Mouse (Mus musculus) large intestine, adult 2 months (tissue): ENCODE results near the gene Shisa4. TPM values are rescaled to one million over a fixed set of nuclear protein-coding genes. Genes with fewer than 3 reads are reported as not detected.

Source experiments
- DNase-seq: peaks from one replicate; pipeline ENCODE4 v3.0.0-alpha.2; 2012; ENCODE audit warnings: low read depth, low spot score
- WGBS: fragments of 180-500 bp; shearing (Covaris S2); methylation state at CpG from one replicate; pipeline ENCODE4 v1.1.7; 2018; 5-methylcytosine and 5-hydroxymethylcytosine counted together
- polyA plus RNA-seq: library from polyadenylated mRNA; depleted of rRNA; stranded (reverse); fragments of >200 nt; gene quantifications from 2 replicates; pipeline ENCODE4 v1.2.3, GENCODE M21; 2012

The Shisa4 gene
- polyA plus RNA-seq, 1 experiment: 5.1 TPM

GRCm38 (mm10) chr1:135368245-135368644 is 6.8 kb downstream of the Shisa4 start:
- DNase-seq: peak; percentile 81
- under 1% methylated on average over 20 of the region's 20 CpGs for WGBS

GRCm38 (mm10) chr1:135367595-135367994 is 7.4 kb downstream of the Shisa4 start:
- DNase-seq: no peak
- 62% methylated on average over 8 of the region's 8 CpGs for WGBS

- WGBS: 67% methylated on average over 7 of the region's 7 CpGs
- no peak for DNase-seq
Measured at GRCm38 (mm10) chr1:135367005-135367404, 8.0 kb downstream of the Shisa4 start.

- no peak for DNase-seq
Measured at GRCm38 (mm10) chr1:135366380-135366779, 8.7 kb downstream of the Shisa4 start.

- 77% methylated on average over 8 of the region's 8 CpGs for WGBS
- DNase-seq: no peak
Measured at GRCm38 (mm10) chr1:135363446-135363845, 11.6 kb downstream of the Shisa4 start.

GRCm38 (mm10) chr1:135362115-135362514 is 12.9 kb downstream of the Shisa4 start:
- DNase-seq: no peak

GRCm38 (mm10) chr1:135361491-135361890 is 13.5 kb downstream of the Shisa4 start:
- WGBS: 72% methylated on average over 4 of the region's 4 CpGs
- DNase-seq: no peak

GRCm38 (mm10) chr1:135359071-135359470 is 16.0 kb downstream of the Shisa4 start:
- no peak for DNase-seq
- 16% methylated on average over 2 of the region's 2 CpGs for WGBS

- no peak for DNase-seq
- WGBS: 53% methylated on average over 3 of the region's 3 CpGs
Measured at GRCm38 (mm10) chr1:135351953-135352352, 23.1 kb downstream of the Shisa4 start.

GRCm38 (mm10) chr1:135347498-135348169 is 27.4 kb downstream of the Shisa4 start:
- DNase-seq: no peak
- 53% methylated on average over 4 of the region's 4 CpGs for WGBS

GRCm38 (mm10) chr1:135346891-135347290 is 28.1 kb downstream of the Shisa4 start:
- DNase-seq: no peak
- 58% methylated on average over 3 of the region's 3 CpGs for WGBS

- 49% methylated on average over 4 of the region's 4 CpGs for WGBS
- no peak for DNase-seq
Measured at GRCm38 (mm10) chr1:135344026-135344425, 31.0 kb downstream of the Shisa4 start.

GRCm38 (mm10) chr1:135341947-135342346 is 33.1 kb downstream of the Shisa4 start:
- WGBS: 74% methylated on average over 8 of the region's 8 CpGs
- no peak for DNase-seq

- WGBS: 49% methylated on average over 6 of the region's 6 CpGs
- DNase-seq: no peak
Measured at GRCm38 (mm10) chr1:135330578-135330977, 44.5 kb downstream of the Shisa4 start.

- no peak for DNase-seq
- 64% methylated on average over 5 of the region's 5 CpGs for WGBS
Measured at GRCm38 (mm10) chr1:135328368-135328767, 46.7 kb downstream of the Shisa4 start.

- WGBS: 75% methylated on average over 2 of the region's 2 CpGs
- no peak for DNase-seq
Measured at GRCm38 (mm10) chr1:135325934-135326333, 49.1 kb downstream of the Shisa4 start.

- WGBS: 20% methylated on average over 8 of the region's 8 CpGs
- DNase-seq: no peak
Measured at GRCm38 (mm10) chr1:135324571-135324970, 50.5 kb downstream of the Shisa4 start, which contains the start of gene Lmod1. Gene Lmod1, plus strand, starts transcription at chr1:135324807.

GRCm38 (mm10) chr1:135323367-135323901 is 51.6 kb downstream of the Shisa4 start:
- DNase-seq: no peak
- 61% methylated on average over 7 of the region's 7 CpGs for WGBS
